In genomic region chr7:99504556-99504955, GRCm38 (mm10) we compare ENCODE assay signal across 22 mouse cellular contexts. TPM values are rescaled to one million over a fixed set of nuclear protein-coding genes. Genes with fewer than 3 reads are reported as not detected.
DNase-seq lines count a peak whose midpoint lies in the region; ATAC-seq and TF ChIP-seq lines count a peak whose summit lies in the region.
"Had no signal": no experiment of that assay in that cellular context is flagged by ENCODE, and none has a peak within 500 bp of the region (broad histone marks: within the 10 kb centered on the region; RNA-seq: fewer than 3 reads in every experiment).

No protein-coding gene starts in this region.

- no peak overlapping the region for H3K9ac ChIP-seq in kidney, embryonic 16.5 days (replicated peaks; ENCODE audit: low read length)
- H3K9ac ChIP-seq in kidney, embryonic 14.5 days (ENCODE audit: low read depth, low read length) = no peak overlapping the region

- H3K4me3 ChIP-seq in kidney, adult 2 months (ENCODE audit: insufficient read depth, low read depth, low read length) = no peak overlapping the region
- no peak overlapping the region for H3K4me3 ChIP-seq in kidney, embryonic 16.5 days (ENCODE audit: low read length)
- no peak overlapping the region for H3K4me3 ChIP-seq in kidney, embryonic 14.5 days (ENCODE audit: low read length)

- H3K4me1 ChIP-seq in kidney, adult 2 months (ENCODE audit: control insufficient read depth, insufficient read depth, low read length) = no peaks in the 10 kb centered on the region
- no peaks in the 10 kb centered on the region for H3K4me1 ChIP-seq in kidney, embryonic 16.5 days (ENCODE audit: insufficient read depth, low read length)
- no peaks in the 10 kb centered on the region for H3K4me1 ChIP-seq in kidney, embryonic 14.5 days (ENCODE audit: control insufficient read depth, insufficient read depth, low read length)

- ATAC-seq in kidney, embryonic 16.5 days (ENCODE audit: low FRiP score, low TSS enrichment) = no peak
- no peak for ATAC-seq in kidney, embryonic 14.5 days (ENCODE audit: low FRiP score, low TSS enrichment)
- ATAC-seq: activated CD4-positive, CD25-positive, alpha-beta regulatory T cell, adult 4 months; CD4-positive, CD25-positive, alpha-beta regulatory T cell, adult 4 months; Patski had no signal

- DNase-seq in kidney, adult 11 months = peak; percentile 41
- no peak for DNase-seq in kidney, postnatal 4 days
- DNase-seq in kidney, adult 2 months = peak; percentile 55
- peak; percentile 58 for DNase-seq in kidney, adult 9 months
- DNase-seq: adrenal gland, adult 2 months; adrenal gland, adult 8-10 months; adrenal gland, postnatal 10 days; adrenal gland, postnatal 14 days; adrenal gland, postnatal 25 days; adrenal gland, postnatal 36 days; B cell, adult 2 months; cerebellum, adult 11 months; cerebellum, adult 11-12 months; cerebellum, adult 18-20 months had no signal

- TF ChIP-seq CTCF in kidney, adult 2 months (conservative IDR thresholded peaks at IDR 0.05; ENCODE audit: insufficient read depth, insufficient read length, low read depth, low read length) = no peak

- H3K4me2 ChIP-seq in kidney, embryonic 16.5 days (replicated peaks; ENCODE audit: low read depth, low read length) = no peak overlapping the region
- no peak overlapping the region for H3K4me2 ChIP-seq in kidney, embryonic 14.5 days (replicated peaks; ENCODE audit: low read depth, low read length)

- no peaks in the 10 kb centered on the region for H3K27me3 ChIP-seq in kidney, adult 2 months (replicated peaks; ENCODE audit: control insufficient read depth, insufficient read depth, low read length)
- no peaks in the 10 kb centered on the region for H3K27me3 ChIP-seq in kidney, embryonic 16.5 days (ENCODE audit: insufficient read depth, low read length)
- no peaks in the 10 kb centered on the region for H3K27me3 ChIP-seq in kidney, embryonic 14.5 days (ENCODE audit: control insufficient read depth, insufficient read depth, low read length)
- H3K27me3 ChIP-seq: CH12.LX, Patski had no signal

- H3K27ac ChIP-seq in kidney, adult 2 months (ENCODE audit: insufficient read depth, low read depth, low read length) = no peak overlapping the region
- no peak overlapping the region for H3K27ac ChIP-seq in kidney, embryonic 16.5 days (ENCODE audit: low read length)
- H3K27ac ChIP-seq in kidney, embryonic 14.5 days (ENCODE audit: low read depth, low read length) = no peak overlapping the region

- TF ChIP-seq POLR2A in kidney, adult 2 months (IDR thresholded peaks at IDR 0.05; ENCODE audit: low read depth, low read length) = no peak

- no peaks in the 10 kb centered on the region for H3K36me3 ChIP-seq in kidney, adult 2 months (ENCODE audit: control insufficient read depth, insufficient read depth, low read length)
- no peaks in the 10 kb centered on the region for H3K36me3 ChIP-seq in kidney, embryonic 16.5 days (ENCODE audit: insufficient read depth, low read length)
- no peaks in the 10 kb centered on the region for H3K36me3 ChIP-seq in kidney, embryonic 14.5 days (ENCODE audit: control insufficient read depth, insufficient read depth, low read length)
- H3K36me3 ChIP-seq: G1E had no signal

- peaks cover 5% of the 10 kb centered on the region; the same call in 1 of the 2 replicates for H3K9me3 ChIP-seq in kidney, embryonic 16.5 days (ENCODE audit: low read length)
- H3K9me3 ChIP-seq in kidney, embryonic 14.5 days (ENCODE audit: control insufficient read depth, low read length) = peaks cover 4% of the 10 kb centered on the region; the same call in 1 of the 2 replicates
- H3K9me3 ChIP-seq: G1E had no signal

RNA-seq across cellular contexts. Expression of gene Rps3, which starts 21.0 kb away (rescaled TPM):
- polyA plus RNA-seq in kidney, adult 2 months (2012; rRNA removed) = 240 and 386 TPM in 2 replicates
- 746 and 752 TPM in 2 replicates for polyA plus RNA-seq in kidney, embryonic 16.5 days (2015; fragmentation: Nextera tagmentation; extraction: Ambion mirVana)
- 870 and 995 TPM in 2 replicates for polyA plus RNA-seq in kidney, embryonic 14.5 days (2014; fragmentation: Nextera tagmentation; extraction: Ambion mirVana)

RNA-seq across cellular contexts. Expression of gene Arrb1, which starts 30.7 kb away (rescaled TPM):
- polyA plus RNA-seq in kidney, adult 2 months (2012; rRNA removed) = 47.1 and 48.8 TPM in 2 replicates
- 11.2 and 11.4 TPM in 2 replicates for polyA plus RNA-seq in kidney, embryonic 16.5 days (2015; fragmentation: Nextera tagmentation; extraction: Ambion mirVana)
- polyA plus RNA-seq in kidney, embryonic 14.5 days (2014; fragmentation: Nextera tagmentation; extraction: Ambion mirVana) = 3.5 and 3.6 TPM in 2 replicates

RNA-seq across cellular contexts. Expression of gene Klhl35, which starts 38.8 kb away (rescaled TPM):
- 0.16 and 0.23 TPM in 2 replicates for polyA plus RNA-seq in kidney, adult 2 months (2012; rRNA removed)
- polyA plus RNA-seq in kidney, embryonic 16.5 days (2015; fragmentation: Nextera tagmentation; extraction: Ambion mirVana) = 0.66 and 0.75 TPM in 2 replicates
- 1.1 and 1.5 TPM in 2 replicates for polyA plus RNA-seq in kidney, embryonic 14.5 days (2014; fragmentation: Nextera tagmentation; extraction: Ambion mirVana)
- polyA plus RNA-seq: activated CD4-positive, CD25-positive, alpha-beta regulatory T cell, adult 4 months; C2C12; CD4-positive, CD25-positive, alpha-beta regulatory T cell, adult 4 months; G1E had no signal

Comparison
In these comparisons a context has a peak if more than half of its experiments do, and no peak if none do; other contexts are left out.
1. DNase-seq: peak in kidney, adult 11 months (single experiment), kidney, adult 2 months (single experiment) and kidney, adult 9 months (single experiment); none in kidney, postnatal 4 days (0 of 2).